Mouse (Mus musculus) E14TG2a.4 (cell line): ENCODE measurements at regions not wholly inside any gene's neighbourhood (a gene's known extent, or its start where the extent isn't known, plus 50 kb on each side); places are given as distances from the start of the nearest gene placed in this dataset.

ENCODE experiments used
- CTCF ChIP-seq: conservative IDR thresholded peaks from 2 replicates; pipeline ENCODE4 v1.5.1; 2014; ENCODE audit warnings: low read length
- NANOG ChIP-seq: IDR thresholded peaks from 2 replicates; pipeline ENCODE4 v1.6.1; 2014; ENCODE audit warnings: borderline replicate concordance, low read length, mixed read lengths
- POU5F1 ChIP-seq: IDR thresholded peaks from 2 replicates; pipeline ENCODE4 v1.6.1; 2014; ENCODE audit warnings: low read length, borderline replicate concordance

DNA sequence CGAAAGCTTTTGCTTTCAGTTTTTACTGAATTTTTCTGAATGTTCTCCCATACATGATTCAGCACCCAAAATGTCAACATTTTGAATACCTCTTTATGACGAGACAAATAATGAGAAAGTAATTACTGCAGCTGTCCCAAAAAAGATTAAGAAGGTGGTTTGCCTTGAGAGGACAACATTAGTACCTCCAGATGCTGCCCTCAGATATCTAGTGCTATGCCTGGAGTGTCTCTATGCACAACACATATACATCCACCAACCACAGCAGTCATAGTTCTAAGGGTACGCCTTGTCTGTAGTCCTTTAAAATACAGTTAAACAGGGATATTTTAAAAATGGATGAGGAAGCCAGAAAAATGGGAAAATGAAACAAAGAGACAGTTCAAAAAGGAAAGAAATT lies 81.1 kb upstream of the Gpc5 start:
- TF ChIP-seq CTCF (no peak), NANOG (no peak), POU5F1 (no peak)
